Mouse (Mus musculus): ENCODE results near the gene Ccr8.

Ccr8 gene

DNA sequence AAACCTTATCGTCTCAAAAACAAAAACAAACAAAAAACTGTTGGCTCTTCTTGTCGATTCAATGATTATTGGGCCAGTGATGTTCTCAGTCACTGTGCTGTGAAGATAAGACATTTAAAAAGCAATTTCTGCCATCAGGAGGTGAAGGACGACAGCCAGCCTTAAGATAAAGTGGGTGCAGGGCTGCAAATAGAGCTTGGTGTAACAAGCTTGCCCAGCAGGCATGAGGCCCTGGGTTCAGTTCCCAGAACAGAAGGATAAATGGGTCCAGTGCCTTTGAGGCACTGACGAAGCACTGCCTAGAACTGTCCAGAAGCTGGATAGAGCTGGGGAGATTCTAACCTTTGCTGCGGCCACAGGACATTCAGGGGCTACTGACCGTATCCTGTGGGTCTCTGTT is 20.6 kb downstream of the Ccr8 start:
- no peak for TF ChIP-seq GATA4 (IDR thresholded peaks at IDR 0.05; ENCODE audit: insufficient replicate concordance, low read length)

DNA sequence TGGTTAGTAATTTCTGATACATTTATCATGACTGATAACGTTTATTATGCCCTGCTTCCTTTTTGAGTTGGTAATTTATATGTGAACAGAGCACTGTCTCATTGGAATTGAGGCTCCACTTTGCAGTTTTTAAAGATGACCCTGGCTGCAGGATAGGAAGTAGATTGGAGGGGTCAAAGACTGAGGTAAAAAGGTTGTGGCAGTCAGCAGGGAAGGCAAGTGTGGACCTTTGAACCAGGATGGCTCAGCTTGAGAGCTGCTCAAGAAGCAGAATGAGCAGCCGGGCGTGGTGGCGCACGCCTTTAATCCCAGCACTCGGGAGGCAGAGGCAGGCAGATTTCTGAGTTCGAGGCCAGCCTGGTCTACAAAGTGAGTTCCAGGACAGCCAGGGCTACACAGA is 21.5 kb downstream of the Ccr8 start:
- TF ChIP-seq GATA4 (IDR thresholded peaks at IDR 0.05; ENCODE audit: insufficient replicate concordance, low read length), result no peak

- no peak for TF ChIP-seq GATA4 (IDR thresholded peaks at IDR 0.05; ENCODE audit: insufficient replicate concordance, low read length)
Observed at GRCm38 (mm10) chr9:120114051-120114788, 22.3 kb downstream of the Ccr8 start.

DNA sequence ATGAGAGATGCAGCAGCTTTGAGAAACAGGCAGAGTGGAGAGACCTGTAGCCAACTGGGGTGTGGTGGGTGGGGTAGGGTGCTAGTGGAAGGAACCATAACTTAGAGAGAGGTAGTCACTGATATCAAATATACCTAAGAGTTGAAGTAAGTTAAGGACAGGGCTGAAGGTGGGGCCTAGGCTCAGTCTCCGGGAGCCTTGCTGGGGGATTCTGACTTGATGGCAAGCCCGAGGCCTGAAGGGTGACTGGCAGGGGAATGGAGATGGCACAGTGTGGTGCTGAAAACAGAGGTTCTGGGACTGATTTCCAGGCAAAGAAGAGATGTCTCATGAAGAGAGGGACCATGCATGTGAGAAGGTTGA is 22.9 kb downstream of the Ccr8 start:
- no peak for TF ChIP-seq GATA4 (IDR thresholded peaks at IDR 0.05; ENCODE audit: insufficient replicate concordance, low read length)

- TF ChIP-seq GATA4 (IDR thresholded peaks at IDR 0.05; ENCODE audit: insufficient replicate concordance, low read length), result no peak
Observed at GRCm38 (mm10) chr9:120115580-120115979, 23.7 kb downstream of the Ccr8 start.

DNA sequence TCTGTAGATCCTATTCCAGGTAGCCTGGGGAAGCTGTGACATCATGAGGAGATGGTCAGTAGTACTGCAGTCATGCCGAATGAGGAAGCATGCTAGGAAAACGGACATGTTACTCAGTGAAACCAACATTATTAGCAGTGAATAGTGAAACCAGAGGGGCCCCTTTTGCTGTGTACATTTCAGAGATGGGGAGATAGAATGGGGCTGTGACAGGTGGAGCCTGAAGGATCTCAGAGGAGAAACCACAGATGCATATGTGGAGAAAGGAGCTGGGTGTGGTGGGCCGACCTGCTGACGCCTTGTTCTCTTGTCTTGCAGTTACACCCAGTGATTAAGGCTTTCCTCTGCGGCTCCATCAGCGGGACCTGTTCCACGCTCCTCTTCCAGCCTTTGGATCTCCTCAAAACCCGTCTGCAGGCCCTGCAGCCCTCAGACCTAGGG is 24.3 kb downstream of the Ccr8 start:
- TF ChIP-seq GATA4 (IDR thresholded peaks at IDR 0.05; ENCODE audit: insufficient replicate concordance, low read length), result no peak

DNA sequence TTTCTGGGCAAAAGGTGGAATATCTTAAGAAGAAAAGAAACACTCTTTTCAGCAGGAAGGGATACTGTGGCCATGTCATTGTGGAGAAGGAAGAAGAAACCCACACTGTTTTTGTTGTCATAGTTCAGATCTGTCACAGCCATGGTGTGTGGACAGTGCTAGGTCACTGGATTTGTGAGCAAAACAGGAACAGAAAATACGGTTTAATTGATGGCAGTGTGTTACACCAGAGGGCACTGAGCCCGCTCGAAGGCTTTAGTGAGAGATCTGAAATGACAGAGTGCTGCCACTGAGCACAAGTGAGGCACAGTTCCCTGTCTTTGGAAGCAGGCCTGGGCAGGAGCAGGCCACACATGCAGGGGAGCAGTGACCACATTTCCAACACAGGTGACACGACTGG is 26.3 kb downstream of the Ccr8 start:
- TF ChIP-seq GATA4 (IDR thresholded peaks at IDR 0.05; ENCODE audit: insufficient replicate concordance, low read length), result no peak

DNA sequence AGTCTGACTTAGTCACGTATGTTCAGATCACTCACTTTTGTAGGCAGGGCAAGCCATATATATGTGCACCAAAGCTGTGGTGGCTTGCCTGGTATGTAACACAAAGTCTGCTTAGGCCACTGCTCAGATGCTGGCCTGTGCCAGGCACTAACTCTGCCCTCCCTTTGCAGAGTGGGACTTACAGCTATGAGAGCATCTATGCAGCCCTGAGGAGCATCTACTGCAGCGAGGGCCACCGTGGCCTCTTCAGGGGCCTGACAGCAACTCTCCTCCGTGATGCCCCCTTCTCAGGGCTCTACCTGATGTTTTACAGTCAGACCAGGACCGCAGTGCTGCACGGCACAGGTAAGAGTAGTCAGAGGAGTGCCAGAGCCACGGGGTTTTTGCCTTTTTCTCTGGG is 28.6 kb downstream of the Ccr8 start:
- TF ChIP-seq GATA4 (IDR thresholded peaks at IDR 0.05; ENCODE audit: insufficient replicate concordance, low read length), result no peak

- no peak for TF ChIP-seq GATA4 (IDR thresholded peaks at IDR 0.05; ENCODE audit: insufficient replicate concordance, low read length)
Observed at GRCm38 (mm10) chr9:120126868-120127267, 35.0 kb downstream of the Ccr8 start.

DNA sequence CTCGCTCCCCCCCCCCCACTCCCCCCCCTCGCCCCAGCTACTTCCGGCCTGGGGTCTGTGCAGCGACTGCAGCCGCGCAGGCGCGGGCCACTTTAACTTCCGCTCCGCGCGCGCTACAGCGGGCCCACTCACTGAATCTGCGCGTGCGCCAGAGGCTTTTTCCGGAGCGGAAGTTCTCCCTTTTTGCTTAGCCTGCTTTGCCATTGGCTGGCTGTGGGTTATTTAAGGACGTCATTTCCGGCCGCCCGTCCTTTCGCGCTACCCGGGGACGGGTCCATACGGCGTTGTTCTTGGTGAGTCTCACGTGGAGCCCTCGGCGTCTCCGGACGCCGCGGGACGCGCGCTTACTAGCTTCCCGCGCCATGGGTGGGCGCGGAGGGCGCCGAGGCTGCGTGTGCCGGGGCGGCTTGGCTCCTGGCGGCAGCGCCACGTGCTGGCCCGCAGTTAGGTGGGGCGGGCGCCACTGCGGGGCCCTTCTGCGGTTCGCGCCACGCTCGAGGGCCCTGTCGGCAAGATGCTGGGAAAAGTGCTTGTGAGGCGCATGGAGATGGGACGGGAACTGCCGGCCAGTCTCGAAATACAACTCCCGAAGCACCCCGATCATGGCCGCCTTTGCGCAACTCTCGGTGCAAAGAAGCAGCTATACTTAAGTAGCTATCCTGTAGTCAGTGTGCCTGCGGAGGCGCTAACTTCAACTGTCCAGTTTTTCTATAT is 35.8 kb downstream of the Ccr8 start, which contains the start of gene Rpsa:
Rpsa (plus strand) TSS at position 152 of the 714 bp plus-strand sequence.
- no peak for TF ChIP-seq GATA4 (IDR thresholded peaks at IDR 0.05; ENCODE audit: insufficient replicate concordance, low read length)

DNA sequence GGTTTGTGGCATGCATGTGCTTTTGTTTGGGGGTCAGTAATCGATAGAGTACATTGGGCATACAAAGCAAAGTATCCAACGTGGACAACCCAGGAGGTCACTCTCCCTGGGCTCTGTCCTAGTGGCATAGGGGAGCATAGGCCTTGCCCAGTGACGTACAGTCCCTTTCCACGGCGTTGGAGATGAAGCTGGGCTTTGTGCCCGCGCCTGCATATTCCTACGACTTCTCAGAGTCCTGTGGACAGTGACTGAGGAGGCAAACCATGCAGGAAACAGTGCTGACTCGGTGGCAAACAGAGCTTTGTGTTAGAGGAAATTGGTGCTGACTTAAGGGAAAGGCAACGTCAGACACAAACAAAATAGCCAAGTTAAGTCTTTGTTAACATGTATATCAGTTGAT is 37.4 kb downstream of the Ccr8 start:
- no peak for TF ChIP-seq GATA4 (IDR thresholded peaks at IDR 0.05; ENCODE audit: insufficient replicate concordance, low read length)

GRCm38 (mm10) chr9:120131784-120132288 is 39.9 kb downstream of the Ccr8 start:
- no peak for TF ChIP-seq GATA4 (IDR thresholded peaks at IDR 0.05; ENCODE audit: insufficient replicate concordance, low read length)

DNA sequence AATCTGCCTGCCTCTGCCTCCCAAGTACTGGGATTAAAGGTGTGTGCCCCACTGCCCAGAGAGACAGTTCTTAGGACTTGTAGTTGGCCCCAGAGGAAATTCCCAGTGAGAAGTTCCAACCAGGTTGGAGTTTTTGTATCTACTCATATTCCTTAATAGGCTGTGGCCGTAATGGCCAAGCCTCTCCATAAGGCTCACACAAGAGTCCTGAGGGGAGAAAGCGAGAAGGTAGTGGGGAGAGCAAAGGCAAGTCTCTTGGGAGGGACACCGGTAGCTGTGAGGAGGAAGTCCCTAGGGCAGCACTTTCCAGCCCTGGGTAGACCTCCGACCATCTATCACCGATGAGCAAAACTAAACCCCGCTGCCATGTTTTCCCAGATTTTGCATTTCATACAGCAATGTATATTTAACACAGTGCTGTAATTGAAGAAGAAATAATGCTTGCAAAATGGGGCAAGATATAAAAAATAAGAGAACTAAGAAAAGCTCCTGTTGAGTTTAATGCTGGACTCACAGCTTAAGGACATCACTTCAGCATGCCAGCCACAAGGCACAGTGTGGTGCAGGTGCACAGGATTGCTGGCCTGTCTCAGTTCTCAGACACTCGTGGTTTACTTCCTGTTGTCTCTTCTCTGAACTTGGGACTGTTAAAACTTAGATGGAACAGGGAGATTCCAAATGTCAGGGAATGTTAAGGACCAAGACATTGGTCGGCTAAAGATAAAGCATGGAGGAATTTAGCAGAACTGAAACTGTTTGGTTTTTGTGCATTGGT is 41.3 kb downstream of the Ccr8 start:
- TF ChIP-seq GATA4 (IDR thresholded peaks at IDR 0.05; ENCODE audit: insufficient replicate concordance, low read length), result no peak

- no peak for TF ChIP-seq GATA4 (IDR thresholded peaks at IDR 0.05; ENCODE audit: insufficient replicate concordance, low read length)
Observed at GRCm38 (mm10) chr9:120133755-120134475, 42.0 kb downstream of the Ccr8 start.
